Mouse (Mus musculus) macrophage (primary cell): ENCODE data around the gene Tubal3. TPM values are rescaled to one million over a fixed set of nuclear protein-coding genes. Genes with fewer than 3 reads are reported as not detected.
"Not testable (repeated sequence)": the region's sequence is repeated elsewhere in the genome, so short reads cannot be mapped to it uniquely, and the experiment has no call there.

Experiments used
- H3K27ac ChIP-seq: fragments of 350-480 bp; formaldehyde crosslinking; 2 replicates; pipeline ENCODE4 v1.9.0; 2021
- H3K36me3 ChIP-seq: fragments of 350-480 bp; formaldehyde crosslinking; 2 replicates; pipeline ENCODE4 v1.9.0; 2021; ENCODE audit errors: inconsistent target
- H3K4me3 ChIP-seq: fragments of 350-480 bp; formaldehyde crosslinking; 2 replicates; pipeline ENCODE4 v1.9.0; 2021; ENCODE audit errors: inconsistent target
- H3K79me2 ChIP-seq: fragments of 350-480 bp; formaldehyde crosslinking; 2 replicates; pipeline ENCODE4 v1.9.0; 2021; ENCODE audit errors: inconsistent target
- WGBS: methylation state at CpG from one replicate; pipeline ENCODE4 v1.1.7; 2026; ENCODE audit warnings: inconsistent platforms; ENCODE audit not compliant: missing documents; 5-methylcytosine and 5-hydroxymethylcytosine counted together
- polyA plus RNA-seq: library from polyadenylated mRNA; stranded (reverse); fragments of 250-400 nt; gene quantifications from 3 replicates; pipeline ENCODE4 v1.2.4, GENCODE M21; 2018; ENCODE audit warnings: inconsistent platforms

Gene Tubal3
- polyA plus RNA-seq, 1 experiment from 2014 or later, result not detected

DNA sequence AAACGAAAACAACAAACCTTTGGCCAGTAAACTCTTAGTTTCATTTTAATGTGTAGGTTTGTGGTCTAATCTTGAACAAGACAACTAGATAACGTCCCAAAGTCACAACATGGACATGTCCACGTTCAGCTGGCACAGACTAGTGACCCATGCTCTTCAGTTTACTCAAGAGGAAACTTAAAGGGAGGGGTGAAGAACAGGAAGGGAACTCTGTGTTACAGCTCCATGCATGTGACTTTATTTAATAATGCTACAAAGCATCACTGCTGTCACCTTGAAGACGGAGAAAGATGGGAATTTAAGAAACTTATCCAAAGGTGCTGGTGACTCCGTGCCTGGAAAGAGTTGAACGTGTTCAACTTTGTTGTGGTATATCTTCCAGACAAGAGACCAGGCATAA, 22.0 kb upstream of the Tubal3 start:
- WGBS, result 79% methylated on average over 6 of the region's 6 CpGs
- H3K36me3 ChIP-seq, result no peaks in the 10 kb centered on the region
- H3K79me2 ChIP-seq, result no peaks in the 10 kb centered on the region
- no peak overlapping the region for H3K4me3 ChIP-seq
- H3K27ac ChIP-seq, result no peak overlapping the region

DNA sequence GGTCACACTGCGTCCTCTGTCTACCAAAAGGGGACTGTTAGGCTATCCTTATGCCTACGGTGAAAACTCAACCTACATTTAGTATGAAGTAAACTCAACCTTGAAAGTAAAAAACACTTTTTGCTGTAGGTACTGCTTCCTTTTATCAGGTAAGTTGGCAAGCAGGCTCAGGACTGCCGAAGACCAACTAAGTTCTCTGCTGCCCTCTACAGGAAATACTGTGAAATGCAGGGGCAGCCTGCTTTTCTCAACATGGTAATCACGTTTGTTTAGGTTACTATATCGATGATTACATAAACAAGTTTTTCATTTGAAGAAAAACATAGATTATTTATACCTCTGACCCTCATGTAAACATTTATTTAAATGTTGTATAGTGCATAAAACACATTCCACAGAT, 21.2 kb upstream of the Tubal3 start:
- WGBS, result 26% methylated on average over 5 of the region's 5 CpGs
- no peaks in the 10 kb centered on the region for H3K36me3 ChIP-seq
- no peak overlapping the region for H3K4me3 ChIP-seq
- H3K79me2 ChIP-seq, result no peaks in the 10 kb centered on the region
- no peak overlapping the region for H3K27ac ChIP-seq

GRCm38 (mm10) chr13:3898202-3898601, 19.9 kb upstream of the Tubal3 start:
- not testable (repeated sequence) for H3K36me3 ChIP-seq, H3K27ac ChIP-seq, H3K79me2 ChIP-seq, H3K4me3 ChIP-seq
- WGBS, result 95% methylated on average over 5 of the region's 5 CpGs

- 95% methylated on average over 9 of the region's 9 CpGs for WGBS
- Histone ChIP-seq H3K36me3 (no peaks in the 10 kb centered on the region), H3K27ac (no peak overlapping the region), H3K79me2 (no peaks in the 10 kb centered on the region), H3K4me3 (no peak overlapping the region)
These were observed 18.8 kb upstream of the Tubal3 start for GRCm38 (mm10) chr13:3899301-3899700.

- H3K27ac ChIP-seq, result no peak overlapping the region
- no peaks in the 10 kb centered on the region for H3K36me3 ChIP-seq
- no peaks in the 10 kb centered on the region for H3K79me2 ChIP-seq
- WGBS, result 84% methylated on average over 6 of the region's 6 CpGs
- no peak overlapping the region for H3K4me3 ChIP-seq
These were observed 10.8 kb upstream of the Tubal3 start for GRCm38 (mm10) chr13:3907151-3907696.

- 47% methylated on average over 4 of the region's 4 CpGs for WGBS
- no peaks in the 10 kb centered on the region for H3K36me3 ChIP-seq
- H3K27ac ChIP-seq, result no peak overlapping the region
- no peak overlapping the region for H3K4me3 ChIP-seq
- no peaks in the 10 kb centered on the region for H3K79me2 ChIP-seq
These were observed 9.8 kb upstream of the Tubal3 start for GRCm38 (mm10) chr13:3908262-3908661.

DNA sequence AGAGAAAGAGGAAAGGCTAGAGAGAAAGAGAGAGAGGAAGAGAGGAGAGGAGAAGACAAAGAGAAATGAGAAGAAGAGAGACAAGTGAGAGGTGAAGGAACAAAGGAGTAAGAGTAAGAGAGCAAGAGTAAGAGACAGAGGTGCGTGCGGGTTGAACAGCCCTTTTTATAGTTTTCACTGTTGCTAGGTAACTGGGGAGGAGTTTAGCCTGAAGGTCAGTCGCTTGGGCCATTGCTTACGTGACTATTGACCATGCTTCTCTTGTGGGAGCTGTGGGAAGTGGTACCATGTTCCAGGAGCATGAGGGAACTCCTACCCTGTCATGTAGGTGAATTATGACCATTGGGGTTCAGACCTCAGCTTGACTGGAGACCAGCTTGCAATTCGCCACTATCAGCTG, 7.7 kb upstream of the Tubal3 start:
- Histone ChIP-seq H3K27ac (no peak overlapping the region), H3K36me3 (no peaks in the 10 kb centered on the region), H3K79me2 (no peaks in the 10 kb centered on the region), H3K4me3 (no peak overlapping the region)
- 93% methylated on average over 5 of the region's 5 CpGs for WGBS

- H3K36me3 ChIP-seq, result no peaks in the 10 kb centered on the region
- no peak overlapping the region for H3K4me3 ChIP-seq
- no peak overlapping the region for H3K27ac ChIP-seq
- 0 out of 2 replicates have a peak, but pooled peaks cover 6% of the 10 kb centered on the region for H3K79me2 ChIP-seq
- 96% methylated on average over 4 of the region's 4 CpGs for WGBS
These were observed 4.6 kb upstream of the Tubal3 start for GRCm38 (mm10) chr13:3913504-3913903.

GRCm38 (mm10) chr13:3924483-3924882, 6.4 kb downstream of the Tubal3 start:
- Histone ChIP-seq H3K79me2 (no peaks in the 10 kb centered on the region), H3K36me3 (no peaks in the 10 kb centered on the region), H3K27ac (no peak overlapping the region), H3K4me3 (no peak overlapping the region)
- 92% methylated on average over 5 of the region's 5 CpGs for WGBS

- no peaks in the 10 kb centered on the region for H3K79me2 ChIP-seq
- WGBS, result 95% methylated on average over 6 of the region's 6 CpGs
- H3K4me3 ChIP-seq, result no peak overlapping the region
- no peak overlapping the region for H3K27ac ChIP-seq
- no peaks in the 10 kb centered on the region for H3K36me3 ChIP-seq
These were observed 7.6 kb downstream of the Tubal3 start for GRCm38 (mm10) chr13:3925632-3926031.

GRCm38 (mm10) chr13:3926046-3926445, 8.0 kb downstream of the Tubal3 start:
- 95% methylated on average over 4 of the region's 6 CpGs for WGBS
- Histone ChIP-seq H3K27ac (no peak overlapping the region), H3K79me2 (no peaks in the 10 kb centered on the region), H3K4me3 (no peak overlapping the region), H3K36me3 (no peaks in the 10 kb centered on the region)

GRCm38 (mm10) chr13:3944699-3945098, 26.6 kb downstream of the Tubal3 start:
- no peaks in the 10 kb centered on the region for H3K79me2 ChIP-seq
- H3K4me3 ChIP-seq, result no peak overlapping the region
- 78% methylated on average over 7 of the region's 7 CpGs for WGBS
- no peak overlapping the region for H3K27ac ChIP-seq
- no peaks in the 10 kb centered on the region for H3K36me3 ChIP-seq

GRCm38 (mm10) chr13:3945249-3945648, 27.2 kb downstream of the Tubal3 start, which contains the start of gene Ucn3:
TSS of gene Ucn3 (minus strand) at chr13:3945349.
- 75% methylated on average over 2 of the region's 2 CpGs for WGBS
- Histone ChIP-seq H3K4me3 (no peak within 1 kb of the TSS), H3K36me3 (no peaks in the 10 kb centered on the region), H3K79me2 (no peaks in the 10 kb centered on the region), H3K27ac (no peak within 1 kb of the TSS)

GRCm38 (mm10) chr13:3947267-3947666, 29.2 kb downstream of the Tubal3 start:
- 94% methylated on average over 4 of the region's 4 CpGs for WGBS
- Histone ChIP-seq H3K79me2 (no peaks in the 10 kb centered on the region), H3K36me3 (no peaks in the 10 kb centered on the region), H3K4me3 (no peak overlapping the region), H3K27ac (no peak overlapping the region)

DNA sequence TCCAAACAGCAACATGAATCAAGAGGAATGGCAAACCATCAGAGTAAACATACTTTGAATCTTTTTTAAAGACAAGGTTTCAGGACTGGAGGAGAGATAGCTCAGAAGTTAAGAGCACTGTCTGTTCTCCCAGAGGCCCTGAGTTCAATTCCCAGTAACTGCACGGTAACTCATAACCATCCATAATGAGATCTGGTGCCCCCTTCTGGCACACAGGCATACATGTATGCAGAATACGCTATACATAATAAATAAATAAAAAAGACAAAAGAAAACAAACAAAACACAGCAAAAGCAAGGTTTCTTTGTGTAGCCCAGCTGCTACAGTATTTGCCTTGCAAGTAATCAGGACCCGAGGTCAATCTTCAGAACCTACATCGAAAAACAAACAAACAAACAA, 31.4 kb downstream of the Tubal3 start:
- no peaks in the 10 kb centered on the region for H3K79me2 ChIP-seq
- no peaks in the 10 kb centered on the region for H3K36me3 ChIP-seq
- H3K4me3 ChIP-seq, result no peak overlapping the region
- no peak overlapping the region for H3K27ac ChIP-seq
- WGBS, result 90% methylated on average over 4 of the region's 4 CpGs
